Mouse (Mus musculus): Measurements from ENCODE around the gene Fads2. TPM values are rescaled to one million over a fixed set of nuclear protein-coding genes. Genes with fewer than 3 reads are reported as not detected.
A peak's percentile ranks its signal among the peaks of the same experiment; 100 is the strongest.

The Fads2 gene
- polyA plus RNA-seq, 1 experiment from 2014 or later = 207 TPM

DNA sequence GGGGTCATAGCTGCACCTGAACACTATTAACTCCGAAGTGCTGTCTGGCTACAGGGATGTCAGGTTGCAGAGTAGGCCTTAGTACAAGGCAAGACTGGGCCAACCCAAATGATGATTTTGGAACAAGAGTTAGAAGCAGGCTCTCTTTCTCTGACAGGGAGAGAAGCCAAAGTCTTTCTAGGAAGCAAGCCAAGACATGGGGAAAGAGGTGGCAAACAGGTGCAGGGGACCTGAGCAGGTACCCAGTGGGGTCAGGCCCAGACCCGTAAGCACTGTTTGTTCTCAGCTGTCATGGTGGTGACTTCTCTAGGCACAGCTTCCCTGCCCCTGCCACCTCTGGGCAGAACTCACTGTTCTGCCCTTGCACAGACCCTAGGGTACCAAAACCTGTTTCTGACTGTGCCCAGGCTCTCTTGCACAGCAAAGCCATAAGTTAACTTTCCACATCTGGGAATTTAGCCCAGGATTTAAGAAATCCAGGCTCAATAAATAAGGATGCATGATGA lies 5.1 kb downstream of the Fads2 start:
- H3K36me3 ChIP-seq = peaks cover 84% of the 10 kb centered on the region
- H3K4me3 ChIP-seq = no peak overlapping the region
- H3K27ac ChIP-seq = no peak overlapping the region
- no peaks in the 10 kb centered on the region for H3K9me3 ChIP-seq
- no peak for DNase-seq (ENCODE audit: low spot score)
- WGBS = 88% methylated on average over 2 of the region's 2 CpGs
- H3K27me3 ChIP-seq (ENCODE audit: insufficient read depth, poor library complexity, severe bottlenecking) = no peaks in the 10 kb centered on the region
- peaks cover 57% of the 10 kb centered on the region for H3K4me1 ChIP-seq (replicated peaks)

DNA sequence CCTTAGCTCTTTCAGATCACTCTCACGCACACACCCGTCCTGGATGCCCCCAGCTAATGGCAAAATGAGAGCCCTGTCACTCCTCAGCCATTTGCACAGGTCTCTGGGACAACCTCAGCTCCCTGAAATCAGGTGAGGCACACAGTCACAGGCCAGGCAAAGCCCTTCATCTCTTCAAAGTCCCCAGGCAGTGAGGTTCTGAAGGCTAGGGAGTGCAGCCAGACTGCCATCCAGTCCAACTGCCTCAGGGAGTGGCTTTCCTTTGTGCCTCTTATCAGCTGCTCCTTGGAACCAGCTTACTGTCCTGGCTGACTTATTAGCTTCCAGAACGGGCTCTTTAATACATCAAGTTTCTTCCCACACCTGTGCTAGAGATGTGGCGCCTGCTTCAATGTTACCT lies 6.9 kb downstream of the Fads2 start:
- no peak for DNase-seq (ENCODE audit: low spot score)

DNA sequence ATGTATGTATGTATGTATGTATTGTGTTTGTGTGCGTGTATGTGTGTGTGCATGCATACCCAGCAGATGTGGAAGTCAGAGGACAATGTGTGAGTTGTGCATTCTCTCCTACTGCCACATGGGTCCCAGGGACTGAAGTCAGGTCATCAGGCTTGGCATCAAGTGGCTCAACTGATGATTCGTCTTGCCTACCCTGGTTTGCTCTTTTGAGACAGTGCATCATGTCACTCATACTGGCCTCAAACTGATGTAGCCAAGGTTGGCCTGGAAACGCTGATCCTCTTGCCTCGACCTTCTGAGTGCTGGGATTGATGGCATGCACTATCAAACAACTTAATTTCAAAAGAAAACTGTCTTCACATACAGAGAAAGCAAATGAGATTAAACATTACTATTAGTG lies 7.7 kb downstream of the Fads2 start:
- no peak for DNase-seq (ENCODE audit: low spot score)
- Histone ChIP-seq H3K27ac (no peak overlapping the region), H3K36me3 (peaks cover 100% of the 10 kb centered on the region), H3K4me3 (no peak overlapping the region), H3K27me3 (ENCODE audit: insufficient read depth, poor library complexity, severe bottlenecking) (no peaks in the 10 kb centered on the region), H3K4me1 (replicated peaks) (peaks cover 41% of the 10 kb centered on the region), H3K9me3 (no peaks in the 10 kb centered on the region)
- 91% methylated on average over 4 of the region's 4 CpGs for WGBS

More for the DNA sequence above, 6.9 kb downstream of the Fads2 start:
- Histone ChIP-seq H3K36me3 (peaks cover 99% of the 10 kb centered on the region), H3K27me3 (ENCODE audit: insufficient read depth, poor library complexity, severe bottlenecking) (no peaks in the 10 kb centered on the region), H3K9me3 (no peaks in the 10 kb centered on the region), H3K4me3 (no peak overlapping the region), H3K4me1 (replicated peaks) (peaks cover 50% of the 10 kb centered on the region), H3K27ac (no peak overlapping the region)
- WGBS = 90% methylated on average over 4 of the region's 4 CpGs

DNA sequence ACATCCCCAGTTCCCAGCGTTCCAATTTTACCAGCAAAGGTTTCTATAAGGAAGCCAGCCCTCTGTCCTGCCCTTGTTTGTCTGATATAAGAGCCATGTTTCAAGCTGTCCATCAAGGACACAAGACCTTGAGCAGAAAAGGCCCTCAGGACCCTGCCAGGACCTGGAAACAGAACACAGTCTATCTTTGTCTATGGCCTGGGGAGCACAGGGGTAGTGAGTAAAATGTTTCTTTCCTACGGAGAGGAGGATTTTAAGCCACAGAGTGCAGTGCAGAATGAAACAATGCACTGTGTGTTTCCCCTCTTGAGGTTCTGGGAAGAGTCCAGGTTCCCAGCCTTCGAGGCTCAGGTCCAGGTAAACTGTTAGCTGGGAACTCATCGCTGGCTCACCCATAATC lies 14.6 kb downstream of the Fads2 start:
- Histone ChIP-seq H3K27me3 (ENCODE audit: insufficient read depth, poor library complexity, severe bottlenecking) (no peaks in the 10 kb centered on the region), H3K4me3 (no peak overlapping the region), H3K9me3 (no peaks in the 10 kb centered on the region), H3K4me1 (replicated peaks) (no peaks in the 10 kb centered on the region), H3K27ac (no peak overlapping the region), H3K36me3 (peaks cover 100% of the 10 kb centered on the region)
- no peak for DNase-seq (ENCODE audit: low spot score)
- whole genome bisulfite sequencing = 87% methylated on average over 4 of the region's 4 CpGs

DNA sequence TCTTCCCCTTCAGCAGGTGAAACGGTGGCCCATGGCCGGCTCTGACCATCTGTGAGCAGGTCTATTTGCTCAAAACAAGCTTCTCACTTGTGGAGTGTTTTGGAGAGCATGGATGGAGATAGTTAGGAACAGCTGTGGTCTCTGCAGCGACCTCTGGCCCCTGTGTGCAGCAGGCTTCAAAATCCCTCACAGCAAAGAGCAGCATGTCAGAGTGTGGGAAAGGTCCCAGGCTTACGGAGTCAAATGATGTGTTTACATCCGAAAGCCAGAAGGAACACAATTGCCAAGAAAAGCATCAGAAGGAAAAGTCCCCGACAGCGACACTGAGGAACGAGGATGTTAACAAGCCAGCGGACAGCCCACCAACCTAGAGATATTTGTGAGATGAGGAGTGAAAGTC lies 16.1 kb downstream of the Fads2 start:
- Histone ChIP-seq H3K36me3 (peaks cover 100% of the 10 kb centered on the region), H3K4me1 (replicated peaks) (no peaks in the 10 kb centered on the region), H3K4me3 (no peak overlapping the region), H3K27ac (no peak overlapping the region), H3K27me3 (ENCODE audit: insufficient read depth, poor library complexity, severe bottlenecking) (no peaks in the 10 kb centered on the region), H3K9me3 (no peaks in the 10 kb centered on the region)
- DNase-seq (ENCODE audit: low spot score) = no peak
- 85% methylated on average over 9 of the region's 9 CpGs for WGBS

DNA sequence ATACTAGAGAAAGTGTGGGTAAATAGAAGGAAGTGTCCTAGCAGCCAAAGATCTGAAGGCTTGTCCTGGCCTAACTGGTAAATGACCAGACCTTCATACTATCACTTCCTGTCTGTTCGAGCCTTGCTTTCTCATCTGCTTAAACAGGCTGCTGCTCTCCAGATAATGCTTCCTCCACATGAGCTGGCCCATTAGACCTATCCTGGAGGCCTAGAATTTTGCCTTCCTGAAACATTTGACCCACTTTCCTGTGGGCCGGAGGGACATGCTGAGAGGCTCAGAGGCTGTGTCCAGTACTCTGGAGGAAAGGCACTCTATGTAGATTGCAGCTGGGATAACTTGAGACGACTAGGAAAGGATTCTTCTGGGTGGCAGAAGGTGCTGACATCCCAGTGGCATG lies 19.4 kb downstream of the Fads2 start:
- Histone ChIP-seq H3K4me1 (replicated peaks) (no peaks in the 10 kb centered on the region), H3K27ac (no peak overlapping the region), H3K9me3 (no peaks in the 10 kb centered on the region), H3K27me3 (ENCODE audit: insufficient read depth, poor library complexity, severe bottlenecking) (no peaks in the 10 kb centered on the region), H3K36me3 (peaks cover 100% of the 10 kb centered on the region), H3K4me3 (no peak overlapping the region)
- WGBS = 82% methylated on average over 3 of the region's 3 CpGs
- no peak for DNase-seq (ENCODE audit: low spot score)

DNA sequence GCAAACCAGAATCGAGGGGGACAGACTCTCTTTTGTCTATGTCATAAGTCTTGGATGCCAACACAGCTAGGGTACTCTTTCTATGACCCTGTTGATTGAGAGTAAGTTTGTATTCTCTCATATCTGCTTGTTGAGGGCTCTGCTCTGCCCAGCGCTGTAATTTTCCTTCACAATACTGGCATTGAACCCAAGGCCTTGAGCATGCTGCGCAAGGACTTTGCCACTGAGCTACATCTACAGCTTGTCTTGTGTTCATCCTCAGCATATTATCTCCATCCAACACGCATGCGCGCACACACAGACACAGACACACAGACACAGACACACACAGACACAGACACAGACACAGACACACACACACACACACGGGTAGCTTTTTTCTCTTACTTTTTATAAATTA lies 21.2 kb downstream of the Fads2 start:
- Histone ChIP-seq H3K4me1 (replicated peaks) (no peaks in the 10 kb centered on the region), H3K27ac (no peak overlapping the region), H3K36me3 (peaks cover 100% of the 10 kb centered on the region), H3K9me3 (peaks cover 4% of the 10 kb centered on the region; the same call in 1 of the 2 replicates), H3K27me3 (ENCODE audit: insufficient read depth, poor library complexity, severe bottlenecking) (no peaks in the 10 kb centered on the region), H3K4me3 (no peak overlapping the region)
- 97% methylated on average over 7 of the region's 7 CpGs for WGBS
- no peak for DNase-seq (ENCODE audit: low spot score)

DNA sequence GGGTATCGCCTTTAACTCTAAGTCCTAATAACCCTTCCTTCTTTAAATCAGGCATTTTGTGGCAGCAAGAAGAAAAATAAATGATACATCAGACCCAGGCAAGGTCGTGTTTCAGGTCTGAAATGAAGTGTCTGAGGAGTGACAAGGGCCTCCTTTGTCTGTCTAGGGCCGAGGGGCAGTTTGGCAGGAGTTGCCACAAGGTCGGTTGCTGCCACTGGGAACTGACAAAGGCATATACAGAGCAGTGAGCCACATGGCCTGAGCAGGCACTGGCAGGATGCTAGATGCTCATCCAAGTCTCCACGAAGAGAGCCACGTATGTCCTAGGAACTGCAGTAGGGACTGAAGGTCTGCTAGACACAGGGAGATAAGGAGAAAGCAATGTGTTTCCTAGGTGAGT lies 23.2 kb downstream of the Fads2 start:
- H3K27ac ChIP-seq = no peak overlapping the region
- H3K27me3 ChIP-seq (ENCODE audit: insufficient read depth, poor library complexity, severe bottlenecking) = no peaks in the 10 kb centered on the region
- H3K4me1 ChIP-seq (replicated peaks) = no peaks in the 10 kb centered on the region
- H3K36me3 ChIP-seq = peaks cover 100% of the 10 kb centered on the region
- H3K4me3 ChIP-seq = no peak overlapping the region
- WGBS = 89% methylated on average over 6 of the region's 6 CpGs
- H3K9me3 ChIP-seq = peaks cover 8% of the 10 kb centered on the region; the same call in 1 of the 2 replicates
- DNase-seq (ENCODE audit: low spot score) = no peak

DNA sequence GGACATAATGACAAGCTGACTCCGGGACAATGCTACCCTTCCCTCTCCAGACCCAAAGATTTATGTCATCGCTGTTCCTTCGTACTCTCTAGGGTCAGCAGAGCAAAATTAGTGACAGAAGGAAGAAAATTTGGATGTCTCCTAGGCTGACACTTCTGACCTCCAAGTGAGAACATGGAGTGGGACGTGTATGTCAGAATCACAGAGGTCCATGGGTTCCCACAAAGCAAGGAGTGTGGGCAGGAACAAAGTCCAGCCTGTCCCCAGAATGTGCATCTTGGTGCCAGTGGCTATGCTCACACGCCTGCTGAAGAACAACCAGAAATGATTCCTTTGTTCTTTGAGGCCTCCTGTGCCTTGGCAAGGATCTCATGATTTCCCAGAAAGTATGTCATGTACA lies 28.4 kb downstream of the Fads2 start:
- Histone ChIP-seq H3K4me3 (no peak overlapping the region), H3K27ac (no peak overlapping the region), H3K4me1 (replicated peaks) (no peaks in the 10 kb centered on the region), H3K27me3 (ENCODE audit: insufficient read depth, poor library complexity, severe bottlenecking) (no peaks in the 10 kb centered on the region), H3K36me3 (peaks cover 100% of the 10 kb centered on the region), H3K9me3 (peaks cover 8% of the 10 kb centered on the region; the same call in 1 of the 2 replicates)
- DNase-seq (ENCODE audit: low spot score) = no peak
- WGBS = 94% methylated on average over 5 of the region's 5 CpGs

DNA sequence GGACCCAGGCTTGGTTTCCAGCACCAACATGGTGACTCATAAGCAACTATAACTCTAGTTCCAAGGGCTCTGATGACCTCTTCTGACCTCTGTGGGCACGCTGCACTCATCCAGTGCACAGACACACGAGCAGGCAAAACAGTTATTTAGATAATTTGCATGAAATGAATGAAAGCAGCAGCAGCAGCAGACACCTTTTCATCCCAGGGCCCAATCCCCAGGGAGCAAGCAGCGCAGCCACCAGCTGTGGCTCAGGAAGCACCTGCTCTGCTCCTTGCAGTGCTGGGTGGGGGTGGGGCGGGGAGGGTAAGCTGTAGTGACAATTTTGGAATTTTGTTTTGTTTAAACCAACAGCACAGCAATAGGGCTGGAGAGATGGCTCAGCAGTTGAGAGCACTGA lies 29.7 kb downstream of the Fads2 start:
- peaks cover 8% of the 10 kb centered on the region; the same call in 1 of the 2 replicates for H3K9me3 ChIP-seq
- H3K27ac ChIP-seq = no peak overlapping the region
- no peaks in the 10 kb centered on the region for H3K4me1 ChIP-seq (replicated peaks)
- H3K27me3 ChIP-seq (ENCODE audit: insufficient read depth, poor library complexity, severe bottlenecking) = no peaks in the 10 kb centered on the region
- H3K4me3 ChIP-seq = no peak overlapping the region
- no peak for DNase-seq (ENCODE audit: low spot score)
- peaks cover 100% of the 10 kb centered on the region for H3K36me3 ChIP-seq
- 79% methylated on average over 4 of the region's 4 CpGs for WGBS

DNA sequence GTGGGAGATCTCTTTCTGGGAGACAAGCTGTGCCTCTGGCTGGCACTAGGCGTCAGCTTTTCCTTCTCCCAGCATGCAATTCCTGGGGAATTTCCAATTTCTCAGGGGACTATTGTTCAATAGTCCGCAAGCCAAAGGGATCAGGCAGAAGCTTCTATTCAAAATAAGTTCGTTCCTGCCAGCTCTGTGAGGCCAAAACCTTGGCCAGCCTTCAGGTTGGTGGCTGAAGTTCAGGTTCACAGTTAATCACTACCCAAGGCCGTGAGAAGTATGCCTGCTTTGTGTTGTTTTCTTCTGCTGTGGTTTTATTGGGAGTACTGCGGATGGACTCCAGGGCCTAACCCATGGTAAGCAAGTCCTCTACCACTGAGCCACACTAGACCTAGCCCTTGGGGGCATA lies 30.4 kb downstream of the Fads2 start:
- Histone ChIP-seq H3K4me1 (replicated peaks) (no peaks in the 10 kb centered on the region), H3K27me3 (ENCODE audit: insufficient read depth, poor library complexity, severe bottlenecking) (no peaks in the 10 kb centered on the region), H3K4me3 (no peak overlapping the region), H3K9me3 (peaks cover 8% of the 10 kb centered on the region; the same call in 1 of the 2 replicates), H3K27ac (peak overlapping the region; percentile 23; the same call in 1 of the 2 replicates), H3K36me3 (peaks cover 100% of the 10 kb centered on the region)
- 89% methylated on average over 5 of the region's 5 CpGs for WGBS
- DNase-seq (ENCODE audit: low spot score) = no peak

DNA sequence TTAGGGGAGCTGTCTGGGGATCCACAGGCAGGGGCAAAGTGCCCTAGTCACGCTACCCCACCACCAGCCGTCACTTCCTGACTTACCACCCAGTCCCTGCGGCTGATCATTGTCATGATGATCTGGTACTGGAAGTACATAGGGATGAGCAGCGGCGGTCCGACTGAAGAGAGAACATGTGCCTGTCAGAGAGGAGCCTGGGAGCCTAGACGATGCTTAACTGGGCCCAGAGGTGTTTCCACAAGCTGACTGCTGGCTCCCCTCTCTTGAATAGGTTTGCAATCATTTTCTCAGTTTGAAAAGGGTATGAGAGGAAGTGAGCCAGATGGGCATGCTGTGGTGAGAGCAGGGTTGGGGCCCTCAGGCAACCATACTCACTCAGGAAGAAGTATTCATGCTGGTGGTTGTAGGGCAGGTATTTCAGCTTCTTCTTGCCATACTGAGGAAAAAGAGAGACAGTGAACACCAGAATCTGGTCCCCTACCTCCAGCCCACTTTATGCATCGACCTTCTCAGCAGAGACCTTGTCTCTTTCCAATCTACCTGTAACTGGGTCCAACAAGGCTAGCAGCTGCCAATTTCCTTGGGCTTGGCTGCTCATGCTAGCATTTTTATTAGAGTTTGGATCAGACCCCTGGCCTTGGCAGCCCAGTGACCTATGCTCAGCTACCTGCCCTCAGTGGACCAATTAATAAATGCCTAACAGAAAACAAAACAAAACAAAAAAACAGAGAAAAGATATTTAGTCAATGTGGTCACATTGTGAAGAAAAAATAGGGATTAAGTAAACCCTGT lies 31.2 kb downstream of the Fads2 start:
- Histone ChIP-seq H3K36me3 (peaks cover 100% of the 10 kb centered on the region), H3K27me3 (ENCODE audit: insufficient read depth, poor library complexity, severe bottlenecking) (no peaks in the 10 kb centered on the region), H3K9me3 (0 out of 2 replicates have a peak, but pooled peaks cover 5% of the 10 kb centered on the region), H3K4me3 (no peak overlapping the region), H3K4me1 (replicated peaks) (no peaks in the 10 kb centered on the region), H3K27ac (no peak overlapping the region)
- 96% methylated on average over 8 of the region's 8 CpGs for WGBS
- no peak for DNase-seq (ENCODE audit: low spot score)

DNA sequence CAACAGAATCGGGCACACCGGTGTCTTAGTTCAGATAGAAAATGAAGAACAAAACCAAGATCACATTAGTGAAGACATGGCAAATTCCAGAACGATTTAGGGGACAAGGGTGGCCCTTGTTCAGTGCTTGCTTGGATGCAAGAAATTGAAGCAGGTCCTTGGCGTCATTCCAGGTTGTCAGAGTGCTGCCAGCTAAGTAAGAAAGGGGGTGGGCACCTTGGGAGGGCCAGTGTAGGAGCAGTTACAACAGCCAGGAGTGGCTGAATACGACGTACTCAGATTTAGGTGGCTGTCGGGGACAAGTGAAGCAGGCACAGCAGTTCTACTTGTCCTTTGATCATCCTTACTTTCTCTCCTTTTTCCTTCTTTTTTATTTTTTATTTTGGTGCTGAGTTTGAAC lies 33.8 kb downstream of the Fads2 start:
- DNase-seq (ENCODE audit: low spot score) = no peak
- H3K4me3 ChIP-seq = no peak overlapping the region
- no peaks in the 10 kb centered on the region for H3K9me3 ChIP-seq
- peaks cover 100% of the 10 kb centered on the region for H3K36me3 ChIP-seq
- H3K27ac ChIP-seq = no peak overlapping the region
- H3K4me1 ChIP-seq (replicated peaks) = no peaks in the 10 kb centered on the region
- 89% methylated on average over 7 of the region's 7 CpGs for WGBS
- no peaks in the 10 kb centered on the region for H3K27me3 ChIP-seq (ENCODE audit: insufficient read depth, poor library complexity, severe bottlenecking)

Data from hindbrain, embryonic 10.5 days (tissue).